26 mouse cellular contexts compared by ENCODE assay signal in the genomic region with DNA sequence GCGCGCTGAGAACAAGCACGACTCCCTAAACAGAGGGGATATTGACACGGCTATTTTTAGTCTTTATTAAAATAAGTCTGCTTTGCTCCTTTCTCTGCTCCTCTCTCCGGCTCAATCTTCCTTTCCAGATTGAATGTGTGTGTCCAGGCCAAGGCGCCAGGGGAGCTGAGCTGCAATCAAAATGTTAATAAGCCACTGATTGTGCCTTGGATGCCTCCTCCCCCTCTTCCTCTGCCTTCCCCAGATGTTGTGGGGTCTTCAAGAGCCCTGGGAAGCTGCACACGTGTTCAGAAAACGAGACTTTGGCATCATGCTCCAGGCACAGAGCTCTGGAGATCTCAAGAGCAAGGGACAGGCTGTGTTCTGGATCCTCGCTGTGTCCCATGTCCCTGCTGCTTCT.
DNase-seq lines count a peak whose midpoint lies in the region; ATAC-seq and TF ChIP-seq lines count a peak whose summit lies in the region.
"Had no signal": no experiment of that assay in that cellular context is flagged by ENCODE, and none has a peak within 500 bp of the region (broad histone marks: within the 10 kb centered on the region; RNA-seq: fewer than 3 reads in every experiment).

No protein-coding gene starts in this region.

- 0 out of 2 replicates have a peak, but pooled peaks have one; percentile 36 for ATAC-seq in forebrain, embryonic 12.5 days (ENCODE audit: low FRiP score)
- peak; percentile 40; the same call in 1 of the 2 replicates for ATAC-seq in hindbrain, embryonic 13.5 days (ENCODE audit: low FRiP score)
- peak; percentile 43 for ATAC-seq in midbrain, embryonic 13.5 days
- ATAC-seq: intestine, embryonic 16.5 days; liver, postnatal 0 days; lung, postnatal 0 days had no signal

- TF ChIP-seq CTCF in brain, embryonic 14.5 days (IDR thresholded peaks at IDR 0.05; ENCODE audit: borderline replicate concordance, extremely low read depth, insufficient read depth, insufficient read length): no peak

- TF ChIP-seq POLR2A in brain, embryonic 14.5 days (IDR thresholded peaks at IDR 0.05; ENCODE audit: borderline replicate concordance, extremely low read depth, insufficient read depth, insufficient read length, poor library complexity, severe bottlenecking): no peak

- no peak overlapping the region for H3K4me2 ChIP-seq in forebrain, embryonic 12.5 days
- no peak overlapping the region for H3K4me2 ChIP-seq in hindbrain, embryonic 13.5 days
- H3K4me2 ChIP-seq in midbrain, embryonic 13.5 days (replicated peaks): no peak overlapping the region
- H3K4me2 ChIP-seq: embryonic facial prominence, embryonic 12.5 days; limb, embryonic 12.5 days; liver, embryonic 11.5 days had no signal

- H3K4me3 ChIP-seq in forebrain, embryonic 12.5 days (replicated peaks): no peak overlapping the region
- H3K4me3 ChIP-seq in forebrain, embryonic 10.5 days: no peak overlapping the region
- no peak overlapping the region for H3K4me3 ChIP-seq in hindbrain, embryonic 13.5 days
- no peak overlapping the region for H3K4me3 ChIP-seq in midbrain, embryonic 13.5 days (replicated peaks)
- H3K4me3 ChIP-seq: embryonic facial prominence, embryonic 12.5 days; erythroblast, embryonic 14.5 days; gastrocnemius, adult 2 months; layer of hippocampus, adult 2 months; limb, embryonic 12.5 days had no signal

- no peak overlapping the region for H3K9ac ChIP-seq in forebrain, embryonic 12.5 days
- H3K9ac ChIP-seq in hindbrain, embryonic 13.5 days: no peak overlapping the region
- H3K9ac ChIP-seq in midbrain, embryonic 13.5 days (replicated peaks): no peak overlapping the region
- H3K9ac ChIP-seq: embryonic facial prominence, embryonic 12.5 days; limb, embryonic 12.5 days; liver, postnatal 0 days had no signal

- no peaks in the 10 kb centered on the region for H3K9me3 ChIP-seq in forebrain, embryonic 12.5 days
- no peaks in the 10 kb centered on the region for H3K9me3 ChIP-seq in forebrain, embryonic 10.5 days
- no peaks in the 10 kb centered on the region for H3K9me3 ChIP-seq in hindbrain, embryonic 13.5 days
- H3K9me3 ChIP-seq in midbrain, embryonic 13.5 days: no peaks in the 10 kb centered on the region
- H3K9me3 ChIP-seq: embryonic facial prominence, embryonic 12.5 days; limb, embryonic 12.5 days had no signal

- WGBS in forebrain, embryonic 12.5 days: 59% methylated on average over 9 of the region's 9 CpGs
- WGBS in forebrain, embryonic 10.5 days: 82% methylated on average over 9 of the region's 9 CpGs
- WGBS in hindbrain, embryonic 13.5 days: 41% methylated on average over 9 of the region's 9 CpGs
- 46% methylated on average over 9 of the region's 9 CpGs for WGBS in midbrain, embryonic 13.5 days

- no peak overlapping the region for H3K27ac ChIP-seq in forebrain, embryonic 12.5 days
- no peak overlapping the region for H3K27ac ChIP-seq in forebrain, embryonic 10.5 days
- H3K27ac ChIP-seq in hindbrain, embryonic 13.5 days: peak overlapping the region; percentile 71
- peak overlapping the region; percentile 72 for H3K27ac ChIP-seq in midbrain, embryonic 13.5 days
- H3K27ac ChIP-seq: embryonic facial prominence, embryonic 12.5 days; gastrocnemius, adult 2 months; layer of hippocampus, adult 2 months; limb, embryonic 12.5 days; macrophage had no signal

- no peaks in the 10 kb centered on the region for H3K36me3 ChIP-seq in forebrain, embryonic 12.5 days (replicated peaks)
- H3K36me3 ChIP-seq in forebrain, embryonic 10.5 days (replicated peaks): no peaks in the 10 kb centered on the region
- H3K36me3 ChIP-seq in hindbrain, embryonic 13.5 days: no peaks in the 10 kb centered on the region
- H3K36me3 ChIP-seq in midbrain, embryonic 13.5 days: no peaks in the 10 kb centered on the region
- H3K36me3 ChIP-seq: embryonic facial prominence, embryonic 12.5 days; limb, embryonic 12.5 days had no signal

- H3K4me1 ChIP-seq in forebrain, embryonic 12.5 days: peaks cover 16% of the 10 kb centered on the region
- H3K4me1 ChIP-seq in forebrain, embryonic 10.5 days: peaks cover 8% of the 10 kb centered on the region
- peaks cover 23% of the 10 kb centered on the region for H3K4me1 ChIP-seq in hindbrain, embryonic 13.5 days (replicated peaks)
- peaks cover 23% of the 10 kb centered on the region for H3K4me1 ChIP-seq in midbrain, embryonic 13.5 days (replicated peaks)
- H3K4me1 ChIP-seq: embryonic facial prominence, embryonic 12.5 days; limb, embryonic 12.5 days had no signal

- no peak for DNase-seq in forebrain, embryonic 10.5 days (ENCODE audit: extremely low spot score, low spot score)
- DNase-seq in brain, embryonic 14.5 days (ENCODE audit: low read depth): peak; percentile 72
- no peak for DNase-seq in left cerebral cortex, adult 18-20 months (ENCODE audit: low spot score in 2 of 2)
- no peak for DNase-seq in ovary, postnatal 36 days (ENCODE audit: low spot score)
- no peak for DNase-seq in right cerebral cortex, adult 18-20 months
- DNase-seq: adrenal gland, postnatal 25 days; heart, postnatal 4 days; kidney, adult 9 months; kidney, postnatal 25 days; layer of hippocampus, postnatal 36 days; liver, postnatal 0 days; retina, postnatal 1 day; thymus, adult 18-20 months; thymus, postnatal 36 days had no signal

- peaks cover 5% of the 10 kb centered on the region; the same call in 1 of the 2 replicates for H3K27me3 ChIP-seq in forebrain, embryonic 12.5 days
- H3K27me3 ChIP-seq in forebrain, embryonic 10.5 days (ENCODE audit: poor library complexity, severe bottlenecking): no peaks in the 10 kb centered on the region
- 0 out of 2 replicates have a peak, but pooled peaks cover 5% of the 10 kb centered on the region for H3K27me3 ChIP-seq in hindbrain, embryonic 13.5 days
- no peaks in the 10 kb centered on the region for H3K27me3 ChIP-seq in midbrain, embryonic 13.5 days

Comparison
In these comparisons a context has a peak if more than half of its experiments do, and no peak if none do; other contexts are left out.
1. H3K27ac ChIP-seq: peak in hindbrain, embryonic 13.5 days (single experiment) and midbrain, embryonic 13.5 days (single experiment); none in forebrain, embryonic 12.5 days (single experiment) and forebrain, embryonic 10.5 days (single experiment).
2. Peak in every context shown above with its lines, with median percentiles within 50 percentile points of each other: ATAC-seq.